Mouse (Mus musculus): ENCODE results near the gene Kdr. TPM values are rescaled to one million over a fixed set of nuclear protein-coding genes. Genes with fewer than 3 reads are reported as not detected.

Kdr gene
- polyA plus RNA-seq, 1 experiment from 2014 or later = 24.5 TPM

GRCm38 (mm10) chr5:75974543-75975130, 3.6 kb downstream of the Kdr start:
- DNase-seq (ENCODE audit: low spot score, missing footprints) (no peak), ATAC-seq (ENCODE audit: low FRiP score) (no peak)
- Histone ChIP-seq H3K4me1 (ENCODE audit: control insufficient read depth, insufficient read depth, low read length) (peaks cover 8% of the 10 kb centered on the region; the same call in 1 of the 2 replicates), H3K4me3 (ENCODE audit: low read depth, low read length) (no peak overlapping the region), H3K9me3 (ENCODE audit: control insufficient read depth, low read length) (no peaks in the 10 kb centered on the region), H3K9ac (ENCODE audit: low read length) (no peak overlapping the region), H3K27ac (ENCODE audit: low read depth, low read length) (no peak overlapping the region), H3K36me3 (ENCODE audit: control insufficient read depth, insufficient read depth, low read length) (no peaks in the 10 kb centered on the region), H3K27me3 (ENCODE audit: control insufficient read depth, insufficient read depth, low read length) (peaks cover 34% of the 10 kb centered on the region), H3K4me2 (no peak overlapping the region)
- 64% methylated on average over 7 of the region's 7 CpGs for WGBS

GRCm38 (mm10) chr5:75969887-75970286, 8.4 kb downstream of the Kdr start:
- DNase-seq (ENCODE audit: low spot score, missing footprints) (no peak), ATAC-seq (ENCODE audit: low FRiP score) (no peak)
- Histone ChIP-seq H3K4me1 (ENCODE audit: control insufficient read depth, insufficient read depth, low read length) (no peaks in the 10 kb centered on the region), H3K9me3 (ENCODE audit: control insufficient read depth, low read length) (no peaks in the 10 kb centered on the region), H3K27ac (ENCODE audit: low read depth, low read length) (no peak overlapping the region), H3K4me3 (ENCODE audit: low read depth, low read length) (no peak overlapping the region), H3K27me3 (ENCODE audit: control insufficient read depth, insufficient read depth, low read length) (no peaks in the 10 kb centered on the region), H3K36me3 (ENCODE audit: control insufficient read depth, insufficient read depth, low read length) (no peaks in the 10 kb centered on the region), H3K9ac (ENCODE audit: low read length) (no peak overlapping the region), H3K4me2 (no peak overlapping the region)
- WGBS = 30% methylated on average over 3 of the region's 3 CpGs

DNA sequence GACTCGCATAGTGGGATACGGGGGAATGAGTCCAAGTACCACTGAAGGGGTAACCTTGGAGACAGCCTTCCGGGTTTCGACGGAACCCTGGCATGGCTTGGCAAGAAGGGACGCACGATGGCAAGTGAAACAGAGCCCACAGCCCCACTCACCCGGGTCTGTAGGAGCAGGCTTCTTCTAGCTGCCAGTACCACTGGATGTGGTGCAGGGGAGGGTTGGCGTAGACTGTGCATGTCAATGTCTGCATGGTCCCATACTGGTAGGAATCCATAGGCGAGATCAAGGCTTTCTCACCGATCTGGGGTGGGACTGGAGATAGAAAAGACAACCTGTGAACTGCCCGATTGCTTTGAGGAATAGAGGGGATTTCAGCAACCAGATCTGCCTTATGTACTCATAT, 15.7 kb downstream of the Kdr start:
- ATAC-seq (ENCODE audit: low FRiP score) (no peak), DNase-seq (ENCODE audit: low spot score, missing footprints) (peak; percentile 35)
- no peak overlapping the region for H3K27ac ChIP-seq (ENCODE audit: low read depth, low read length)
- no peaks in the 10 kb centered on the region for H3K27me3 ChIP-seq (ENCODE audit: control insufficient read depth, insufficient read depth, low read length)
- 94% methylated on average over 12 of the region's 12 CpGs for WGBS
- H3K36me3 ChIP-seq (ENCODE audit: control insufficient read depth, insufficient read depth, low read length) = no peaks in the 10 kb centered on the region
- H3K9me3 ChIP-seq (ENCODE audit: control insufficient read depth, low read length) = no peaks in the 10 kb centered on the region
- H3K4me2 ChIP-seq = no peak overlapping the region
- no peak overlapping the region for H3K4me3 ChIP-seq (ENCODE audit: low read depth, low read length)
- H3K4me1 ChIP-seq (ENCODE audit: control insufficient read depth, insufficient read depth, low read length) = no peaks in the 10 kb centered on the region
- H3K9ac ChIP-seq (ENCODE audit: low read length) = no peak overlapping the region

DNA sequence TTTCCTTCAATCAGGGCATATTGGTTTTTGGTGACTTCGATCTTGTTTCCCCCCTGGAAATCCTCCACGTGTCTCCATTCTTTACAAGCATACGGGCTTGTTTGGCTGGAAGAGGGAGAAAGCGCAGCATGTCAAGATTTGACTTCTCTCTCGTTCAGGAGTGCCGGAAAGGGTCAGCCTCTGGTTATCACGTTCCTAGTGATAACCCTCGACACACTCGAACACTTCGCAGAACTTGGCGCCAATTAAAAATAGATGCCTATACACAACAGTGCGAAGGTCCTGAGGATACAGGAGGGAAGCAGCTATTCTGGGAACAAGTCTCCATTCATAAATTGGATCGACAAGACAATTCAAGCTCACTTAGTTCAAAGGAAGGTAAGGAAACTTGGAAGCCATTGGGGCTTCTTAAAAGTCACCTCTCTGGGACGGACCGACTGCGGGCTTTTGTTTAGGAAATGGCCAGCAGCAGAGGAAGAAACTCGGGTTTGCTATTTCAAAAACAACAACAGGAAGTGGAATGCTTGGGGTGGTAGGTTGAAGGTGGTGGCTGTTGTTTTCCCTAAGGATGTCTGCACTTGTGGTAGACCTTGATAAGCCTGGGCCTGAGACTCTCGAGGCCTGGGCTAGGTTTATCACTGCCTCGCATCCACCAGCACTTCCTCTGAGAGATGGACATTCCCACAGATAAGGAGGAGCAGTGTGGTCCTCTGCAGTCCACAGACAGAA, 16.4 kb downstream of the Kdr start:
- H3K4me1 ChIP-seq (ENCODE audit: control insufficient read depth, insufficient read depth, low read length) = no peaks in the 10 kb centered on the region
- no peak overlapping the region for H3K27ac ChIP-seq (ENCODE audit: low read depth, low read length)
- no peak for DNase-seq (ENCODE audit: low spot score, missing footprints)
- 90% methylated on average over 19 of the region's 19 CpGs for WGBS
- no peaks in the 10 kb centered on the region for H3K27me3 ChIP-seq (ENCODE audit: control insufficient read depth, insufficient read depth, low read length)
- no peak overlapping the region for H3K4me3 ChIP-seq (ENCODE audit: low read depth, low read length)
- no peaks in the 10 kb centered on the region for H3K9me3 ChIP-seq (ENCODE audit: control insufficient read depth, low read length)
- no peak for ATAC-seq (ENCODE audit: low FRiP score)
- H3K4me2 ChIP-seq = no peak overlapping the region
- no peaks in the 10 kb centered on the region for H3K36me3 ChIP-seq (ENCODE audit: control insufficient read depth, insufficient read depth, low read length)
- no peak overlapping the region for H3K9ac ChIP-seq (ENCODE audit: low read length)

DNA sequence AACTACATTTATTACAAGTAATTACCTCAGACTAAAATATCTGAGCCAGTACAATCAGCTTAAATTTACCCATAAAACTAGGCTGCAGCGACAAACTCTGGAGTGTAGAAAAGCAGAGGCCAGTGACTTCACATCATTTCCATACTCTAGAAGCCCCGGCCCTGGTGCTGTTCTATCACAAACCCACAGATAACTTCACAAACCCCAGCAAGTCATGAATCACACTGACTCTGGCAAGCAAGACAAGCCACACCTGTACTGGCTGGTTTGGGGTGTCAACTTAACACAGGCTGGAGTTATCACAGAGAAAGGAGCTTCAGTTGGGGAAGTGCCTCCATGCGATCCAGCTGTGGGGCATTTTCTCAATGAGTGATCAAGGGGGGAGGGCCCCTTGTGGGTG, 18.4 kb downstream of the Kdr start:
- H3K4me3 ChIP-seq (ENCODE audit: low read depth, low read length) = no peak overlapping the region
- H3K9me3 ChIP-seq (ENCODE audit: control insufficient read depth, low read length) = no peaks in the 10 kb centered on the region
- WGBS = 83% methylated on average over 3 of the region's 3 CpGs
- no peak overlapping the region for H3K27ac ChIP-seq (ENCODE audit: low read depth, low read length)
- DNase-seq (ENCODE audit: low spot score, missing footprints) (no peak), ATAC-seq (ENCODE audit: low FRiP score) (no peak)
- no peaks in the 10 kb centered on the region for H3K27me3 ChIP-seq (ENCODE audit: control insufficient read depth, insufficient read depth, low read length)
- no peaks in the 10 kb centered on the region for H3K4me1 ChIP-seq (ENCODE audit: control insufficient read depth, insufficient read depth, low read length)
- no peaks in the 10 kb centered on the region for H3K36me3 ChIP-seq (ENCODE audit: control insufficient read depth, insufficient read depth, low read length)
- no peak overlapping the region for H3K4me2 ChIP-seq
- no peak overlapping the region for H3K9ac ChIP-seq (ENCODE audit: low read length)

DNA sequence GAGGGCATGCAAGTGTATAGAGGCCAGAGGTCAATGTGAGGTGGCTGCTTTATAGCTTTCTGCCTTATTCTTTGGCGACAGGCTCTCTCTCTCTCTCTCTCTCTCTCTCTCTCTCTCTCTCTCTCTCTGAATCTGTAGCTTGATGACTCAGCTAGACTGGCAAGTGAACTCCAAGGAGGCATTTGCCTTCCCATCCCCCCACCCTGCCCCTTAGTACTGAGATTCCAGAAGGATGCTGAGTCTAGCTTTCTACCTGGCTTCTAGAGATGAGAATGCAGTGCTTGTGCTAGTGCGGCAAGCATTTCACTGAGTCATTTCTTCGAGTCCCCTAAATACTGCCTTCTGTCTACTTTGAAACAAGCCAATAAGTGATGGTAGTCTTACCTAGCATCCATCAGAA, 21.7 kb downstream of the Kdr start:
- no peak overlapping the region for H3K4me3 ChIP-seq (ENCODE audit: low read depth, low read length)
- no peaks in the 10 kb centered on the region for H3K27me3 ChIP-seq (ENCODE audit: control insufficient read depth, insufficient read depth, low read length)
- ATAC-seq (ENCODE audit: low FRiP score) (no peak), DNase-seq (ENCODE audit: low spot score, missing footprints) (no peak)
- no peak overlapping the region for H3K27ac ChIP-seq (ENCODE audit: low read depth, low read length)
- H3K9ac ChIP-seq (ENCODE audit: low read length) = no peak overlapping the region
- no peak overlapping the region for H3K4me2 ChIP-seq
- WGBS = 93% methylated on average over 3 of the region's 3 CpGs
- no peaks in the 10 kb centered on the region for H3K9me3 ChIP-seq (ENCODE audit: control insufficient read depth, low read length)
- no peaks in the 10 kb centered on the region for H3K36me3 ChIP-seq (ENCODE audit: control insufficient read depth, insufficient read depth, low read length)
- H3K4me1 ChIP-seq (ENCODE audit: control insufficient read depth, insufficient read depth, low read length) = no peaks in the 10 kb centered on the region

GRCm38 (mm10) chr5:75955876-75956275, 22.4 kb downstream of the Kdr start:
- no peak overlapping the region for H3K27ac ChIP-seq (ENCODE audit: low read depth, low read length)
- no peak overlapping the region for H3K9ac ChIP-seq (ENCODE audit: low read length)
- H3K4me1 ChIP-seq (ENCODE audit: control insufficient read depth, insufficient read depth, low read length) = no peaks in the 10 kb centered on the region
- no peak overlapping the region for H3K4me2 ChIP-seq
- ATAC-seq (ENCODE audit: low FRiP score) (no peak), DNase-seq (ENCODE audit: low spot score, missing footprints) (no peak)
- H3K4me3 ChIP-seq (ENCODE audit: low read depth, low read length) = no peak overlapping the region
- WGBS = 94% methylated on average over 9 of the region's 9 CpGs
- H3K36me3 ChIP-seq (ENCODE audit: control insufficient read depth, insufficient read depth, low read length) = no peaks in the 10 kb centered on the region
- H3K9me3 ChIP-seq (ENCODE audit: control insufficient read depth, low read length) = no peaks in the 10 kb centered on the region
- H3K27me3 ChIP-seq (ENCODE audit: control insufficient read depth, insufficient read depth, low read length) = no peaks in the 10 kb centered on the region

GRCm38 (mm10) chr5:75954778-75955330, 23.4 kb downstream of the Kdr start:
- ATAC-seq (ENCODE audit: low FRiP score) (no peak), DNase-seq (ENCODE audit: low spot score, missing footprints) (no peak)
- Histone ChIP-seq H3K4me3 (ENCODE audit: low read depth, low read length) (no peak overlapping the region), H3K9me3 (ENCODE audit: control insufficient read depth, low read length) (no peaks in the 10 kb centered on the region), H3K9ac (ENCODE audit: low read length) (no peak overlapping the region), H3K36me3 (ENCODE audit: control insufficient read depth, insufficient read depth, low read length) (no peaks in the 10 kb centered on the region), H3K4me2 (no peak overlapping the region), H3K27me3 (ENCODE audit: control insufficient read depth, insufficient read depth, low read length) (no peaks in the 10 kb centered on the region; the same call in 1 of the 2 replicates), H3K4me1 (ENCODE audit: control insufficient read depth, insufficient read depth, low read length) (no peaks in the 10 kb centered on the region), H3K27ac (ENCODE audit: low read depth, low read length) (no peak overlapping the region)
- 91% methylated on average over 3 of the region's 3 CpGs for WGBS

DNA sequence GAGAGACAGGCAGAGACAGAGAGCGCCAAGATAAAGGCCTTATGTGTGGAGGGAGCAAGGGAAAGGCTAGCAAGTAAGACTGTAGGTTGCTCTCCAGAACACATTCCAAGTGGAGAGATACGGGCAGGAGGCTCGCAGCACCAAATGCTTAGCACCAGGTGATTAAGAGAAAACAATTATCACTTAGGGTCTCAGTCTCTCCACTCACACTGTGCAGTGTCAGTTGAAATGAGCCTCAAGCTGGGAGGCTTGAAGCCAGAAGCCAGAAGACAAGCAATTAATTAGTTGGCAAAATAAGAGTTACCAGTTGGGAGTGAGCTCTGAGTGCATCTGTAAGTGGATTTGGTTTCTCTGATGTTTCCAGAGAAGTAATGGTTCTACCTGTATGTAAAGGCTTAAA, 24.0 kb downstream of the Kdr start:
- no peaks in the 10 kb centered on the region for H3K36me3 ChIP-seq (ENCODE audit: control insufficient read depth, insufficient read depth, low read length)
- no peaks in the 10 kb centered on the region; the same call in 1 of the 2 replicates for H3K27me3 ChIP-seq (ENCODE audit: control insufficient read depth, insufficient read depth, low read length)
- ATAC-seq (ENCODE audit: low FRiP score) = no peak
- H3K27ac ChIP-seq (ENCODE audit: low read depth, low read length) = no peak overlapping the region
- H3K9ac ChIP-seq (ENCODE audit: low read length) = no peak overlapping the region
- WGBS = 75% methylated on average over 3 of the region's 3 CpGs
- DNase-seq (ENCODE audit: low spot score, missing footprints) = no peak
- H3K9me3 ChIP-seq (ENCODE audit: control insufficient read depth, low read length) = no peaks in the 10 kb centered on the region
- H3K4me1 ChIP-seq (ENCODE audit: control insufficient read depth, insufficient read depth, low read length) = no peaks in the 10 kb centered on the region
- no peak overlapping the region for H3K4me3 ChIP-seq (ENCODE audit: low read depth, low read length)
- no peak overlapping the region for H3K4me2 ChIP-seq
